Mouse (Mus musculus) limb, embryonic 12.5 days (tissue): ENCODE results near the gene Nedd4. TPM values are rescaled to one million over a fixed set of nuclear protein-coding genes. Genes with fewer than 3 reads are reported as not detected.
A peak's percentile ranks its signal among the peaks of the same experiment; 100 is the strongest.

Source experiments
- ATAC-seq: fragments of 200-750 bp; cut with Nextera tagmentation; 2 replicates; pipeline ENCODE4 v1.8.0; 2017; ENCODE audit warnings: low read depth, moderate TSS enrichment; ENCODE audit not compliant: insufficient number of reproducible peaks, insufficient read depth, low FRiP score, low TSS enrichment
- H3K27ac ChIP-seq: fragments of 300-500 bp; sonication (generic); 2 replicates; pipeline ENCODE4 v1.5.1; 2016; ENCODE audit warnings: mild to moderate bottlenecking, moderate library complexity
- H3K27me3 ChIP-seq: fragments of 300-500 bp; sonication (generic); 2 replicates; pipeline ENCODE4 v1.6.1; 2016; ENCODE audit warnings: mild to moderate bottlenecking, moderate library complexity
- H3K36me3 ChIP-seq: fragments of 300-500 bp; sonication (generic); 2 replicates; pipeline ENCODE4 v1.6.1; 2016; ENCODE audit warnings: mild to moderate bottlenecking, moderate library complexity
- H3K4me1 ChIP-seq: fragments of 300-500 bp; sonication (generic); replicated peaks from 2 replicates; pipeline ENCODE4 v1.6.1; 2016
- H3K4me2 ChIP-seq: fragments of 300-500 bp; sonication (generic); 2 replicates; pipeline ENCODE4 v1.6.1; 2016; ENCODE audit warnings: mild to moderate bottlenecking, moderate library complexity
- H3K4me3 ChIP-seq: fragments of 300-500 bp; sonication (generic); replicated peaks from 2 replicates; pipeline ENCODE4 v1.5.1; 2016; ENCODE audit warnings: mild to moderate bottlenecking
- H3K9ac ChIP-seq: fragments of 300-500 bp; sonication (generic); replicated peaks from 2 replicates; pipeline ENCODE4 v1.6.1; 2016; ENCODE audit warnings: mild to moderate bottlenecking, moderate library complexity
- H3K9me3 ChIP-seq: fragments of 300-500 bp; sonication (generic); 2 replicates; pipeline ENCODE4 v1.6.1; 2016; ENCODE audit warnings: mild to moderate bottlenecking, moderate library complexity
- WGBS: fragments of 180-500 bp; shearing (Covaris S2); methylation state at CpG from one replicate; pipeline ENCODE4 v1.1.7; 2016; 5-methylcytosine and 5-hydroxymethylcytosine counted together
- polyA plus RNA-seq: library from polyadenylated mRNA; unstranded; fragments of >200 nt; fragmentation: Nextera tagmentation; extraction: Ambion mirVana; gene quantifications from 2 replicates; pipeline ENCODE4 v1.2.1, GENCODE M21; 2016

Nedd4 gene
- polyA plus RNA-seq, 1 experiment from 2014 or later, result 815 TPM

- H3K36me3 ChIP-seq, result peaks cover 86% of the 10 kb centered on the region
- WGBS, result 62% methylated on average over 3 of the region's 3 CpGs
- no peak overlapping the region for H3K9ac ChIP-seq
- no peaks in the 10 kb centered on the region for H3K9me3 ChIP-seq
- H3K4me2 ChIP-seq, result no peak overlapping the region
- H3K4me1 ChIP-seq, result peaks cover 3% of the 10 kb centered on the region
- no peak overlapping the region for H3K27ac ChIP-seq
- H3K4me3 ChIP-seq, result no peak overlapping the region
- no peaks in the 10 kb centered on the region for H3K27me3 ChIP-seq
- ATAC-seq, result no peak
Observed at GRCm38 (mm10) chr9:72699702-72700101, 37.6 kb downstream of the Nedd4 start.

- no peak overlapping the region for H3K9ac ChIP-seq
- no peaks in the 10 kb centered on the region for H3K9me3 ChIP-seq
- H3K4me3 ChIP-seq, result no peak overlapping the region
- WGBS, result 63% methylated on average over 8 of the region's 8 CpGs
- H3K4me2 ChIP-seq, result no peak overlapping the region
- H3K36me3 ChIP-seq, result peaks cover 94% of the 10 kb centered on the region
- H3K27ac ChIP-seq, result no peak overlapping the region
- H3K4me1 ChIP-seq, result no peaks in the 10 kb centered on the region; the same call in none of the 2 replicates
- H3K27me3 ChIP-seq, result no peaks in the 10 kb centered on the region
- no peak for ATAC-seq
Observed at GRCm38 (mm10) chr9:72701441-72701840, 39.3 kb downstream of the Nedd4 start.

GRCm38 (mm10) chr9:72702075-72702474 lies 39.9 kb downstream of the Nedd4 start:
- ATAC-seq, result no peak
- Histone ChIP-seq H3K27me3 (no peaks in the 10 kb centered on the region), H3K9ac (no peak overlapping the region), H3K36me3 (peaks cover 94% of the 10 kb centered on the region), H3K27ac (no peak overlapping the region), H3K9me3 (no peaks in the 10 kb centered on the region), H3K4me1 (no peaks in the 10 kb centered on the region; the same call in 1 of the 2 replicates), H3K4me2 (no peak overlapping the region), H3K4me3 (no peak overlapping the region)
- 83% methylated on average over 2 of the region's 2 CpGs for WGBS

DNA sequence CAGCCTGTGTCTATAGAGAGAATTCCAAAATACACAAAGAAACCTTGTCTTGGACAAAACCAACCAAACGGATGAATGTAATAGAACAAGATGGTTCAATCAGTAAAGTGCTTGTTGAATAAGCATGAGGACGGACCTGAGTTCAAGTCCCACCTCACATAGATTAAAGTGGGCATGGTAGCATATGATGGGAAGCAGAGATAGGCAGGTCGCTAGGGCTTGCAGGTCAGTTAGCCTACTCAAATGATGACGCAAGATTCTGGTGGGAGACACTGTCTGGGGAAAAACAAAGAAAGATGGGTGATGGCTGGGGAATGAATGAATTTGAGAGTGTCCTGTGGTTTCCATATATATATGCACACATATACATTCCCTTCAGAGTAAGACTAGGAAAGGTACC lies 41.0 kb downstream of the Nedd4 start:
- no peaks in the 10 kb centered on the region for H3K9me3 ChIP-seq
- WGBS, result 96% methylated on average over 4 of the region's 4 CpGs
- H3K4me2 ChIP-seq, result no peak overlapping the region
- no peak overlapping the region for H3K9ac ChIP-seq
- H3K4me1 ChIP-seq, result no peaks in the 10 kb centered on the region
- no peak for ATAC-seq
- no peak overlapping the region for H3K27ac ChIP-seq
- H3K4me3 ChIP-seq, result no peak overlapping the region
- peaks cover 93% of the 10 kb centered on the region for H3K36me3 ChIP-seq
- H3K27me3 ChIP-seq, result no peaks in the 10 kb centered on the region

DNA sequence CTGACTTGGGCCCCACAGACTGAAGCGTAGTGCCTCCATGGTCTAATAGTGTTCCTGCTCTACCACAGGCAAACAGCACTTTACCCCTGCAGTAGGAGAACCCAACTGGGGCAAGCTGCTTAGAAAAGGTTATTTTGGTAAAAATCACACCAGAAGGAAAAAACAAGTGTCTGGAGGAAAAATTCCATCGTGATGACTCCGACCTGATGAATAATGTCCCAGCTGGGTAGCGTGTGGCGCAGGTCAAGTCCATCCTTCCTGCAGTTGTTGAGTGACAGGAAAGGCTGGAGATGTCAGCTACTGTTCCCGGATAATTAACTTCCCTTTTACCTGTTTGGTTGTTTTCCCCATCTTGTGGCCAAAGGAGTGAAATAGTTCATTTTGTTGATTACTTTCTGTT lies 41.6 kb downstream of the Nedd4 start:
- Histone ChIP-seq H3K4me1 (no peaks in the 10 kb centered on the region), H3K9ac (no peak overlapping the region), H3K27me3 (no peaks in the 10 kb centered on the region), H3K4me2 (no peak overlapping the region), H3K4me3 (no peak overlapping the region), H3K27ac (no peak overlapping the region), H3K36me3 (peaks cover 92% of the 10 kb centered on the region), H3K9me3 (no peaks in the 10 kb centered on the region)
- no peak for ATAC-seq
- 86% methylated on average over 6 of the region's 6 CpGs for WGBS

- peaks cover 92% of the 10 kb centered on the region for H3K36me3 ChIP-seq
- no peak for ATAC-seq
- no peak overlapping the region for H3K9ac ChIP-seq
- H3K4me1 ChIP-seq, result no peaks in the 10 kb centered on the region
- H3K9me3 ChIP-seq, result no peaks in the 10 kb centered on the region
- H3K27me3 ChIP-seq, result no peaks in the 10 kb centered on the region
- H3K4me2 ChIP-seq, result no peak overlapping the region
- H3K27ac ChIP-seq, result no peak overlapping the region
- WGBS, result 94% methylated on average over 2 of the region's 2 CpGs
- no peak overlapping the region for H3K4me3 ChIP-seq
Observed at GRCm38 (mm10) chr9:72705270-72705669, 43.1 kb downstream of the Nedd4 start.

DNA sequence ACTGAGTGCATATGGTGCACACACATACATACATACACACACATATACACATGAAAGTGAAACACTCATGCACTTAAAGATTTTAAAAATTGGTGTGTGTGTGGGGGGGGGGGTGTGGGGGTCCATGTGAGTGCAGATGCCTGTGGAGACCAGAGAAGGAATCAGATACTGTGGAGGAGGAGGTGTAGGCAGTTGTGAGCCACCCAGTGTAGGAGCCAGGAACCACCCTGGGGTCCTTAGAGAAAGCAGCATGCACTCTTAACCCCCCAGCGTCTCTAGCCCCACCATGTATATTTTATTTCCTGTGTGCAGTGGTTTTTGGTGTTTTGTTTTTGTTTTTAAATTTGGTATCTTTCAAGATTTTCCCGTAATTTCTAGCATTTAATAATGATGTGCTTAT lies 45.9 kb downstream of the Nedd4 start:
- Histone ChIP-seq H3K4me1 (no peaks in the 10 kb centered on the region), H3K9me3 (no peaks in the 10 kb centered on the region), H3K27ac (no peak overlapping the region), H3K4me2 (no peak overlapping the region), H3K4me3 (no peak overlapping the region), H3K36me3 (peaks cover 90% of the 10 kb centered on the region), H3K27me3 (no peaks in the 10 kb centered on the region), H3K9ac (no peak overlapping the region)
- 90% methylated on average over 2 of the region's 2 CpGs for WGBS
- no peak for ATAC-seq

GRCm38 (mm10) chr9:72708690-72709089 lies 46.5 kb downstream of the Nedd4 start:
- 88% methylated on average over 5 of the region's 5 CpGs for WGBS
- Histone ChIP-seq H3K9ac (no peak overlapping the region), H3K27ac (no peak overlapping the region), H3K4me1 (no peaks in the 10 kb centered on the region), H3K4me3 (no peak overlapping the region), H3K27me3 (no peaks in the 10 kb centered on the region), H3K36me3 (peaks cover 90% of the 10 kb centered on the region), H3K9me3 (no peaks in the 10 kb centered on the region), H3K4me2 (no peak overlapping the region)
- ATAC-seq, result no peak

DNA sequence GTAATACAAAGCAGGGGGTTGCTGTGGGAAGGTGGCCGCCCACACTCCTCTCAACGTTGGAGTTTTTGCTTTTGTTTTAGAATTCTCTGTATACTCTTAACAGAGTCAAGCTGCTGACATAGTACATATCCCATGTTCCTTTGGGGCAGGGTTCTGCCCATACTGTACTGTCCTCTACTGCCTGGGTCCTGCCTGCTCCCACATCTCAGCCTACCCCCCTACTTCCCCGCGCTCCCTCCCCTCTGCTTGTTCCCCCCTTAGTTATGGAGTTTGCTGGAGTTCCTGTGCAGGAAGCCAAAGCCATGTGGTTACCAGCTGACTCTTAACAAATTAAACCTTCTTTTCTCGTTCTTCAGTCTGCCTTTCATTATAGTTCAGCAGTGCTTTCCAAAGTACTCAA lies 47.9 kb downstream of the Nedd4 start:
- ATAC-seq, result no peak
- no peak overlapping the region for H3K9ac ChIP-seq
- no peaks in the 10 kb centered on the region for H3K27me3 ChIP-seq
- no peak overlapping the region for H3K4me3 ChIP-seq
- H3K36me3 ChIP-seq, result peaks cover 90% of the 10 kb centered on the region
- no peaks in the 10 kb centered on the region for H3K9me3 ChIP-seq
- no peak overlapping the region for H3K4me2 ChIP-seq
- no peaks in the 10 kb centered on the region for H3K4me1 ChIP-seq
- WGBS, result 65% methylated on average over 5 of the region's 5 CpGs
- H3K27ac ChIP-seq, result peak overlapping the region; percentile 50; the same call in 1 of the 2 replicates

- H3K4me1 ChIP-seq, result no peaks in the 10 kb centered on the region
- no peak overlapping the region for H3K27ac ChIP-seq
- H3K9ac ChIP-seq, result no peak overlapping the region
- ATAC-seq, result no peak
- H3K36me3 ChIP-seq, result peaks cover 94% of the 10 kb centered on the region
- no peaks in the 10 kb centered on the region for H3K27me3 ChIP-seq
- H3K4me3 ChIP-seq, result no peak overlapping the region
- no peak overlapping the region for H3K4me2 ChIP-seq
- 90% methylated on average over 4 of the region's 4 CpGs for WGBS
- H3K9me3 ChIP-seq, result no peaks in the 10 kb centered on the region
Observed at GRCm38 (mm10) chr9:72714945-72715344, 52.8 kb downstream of the Nedd4 start.

DNA sequence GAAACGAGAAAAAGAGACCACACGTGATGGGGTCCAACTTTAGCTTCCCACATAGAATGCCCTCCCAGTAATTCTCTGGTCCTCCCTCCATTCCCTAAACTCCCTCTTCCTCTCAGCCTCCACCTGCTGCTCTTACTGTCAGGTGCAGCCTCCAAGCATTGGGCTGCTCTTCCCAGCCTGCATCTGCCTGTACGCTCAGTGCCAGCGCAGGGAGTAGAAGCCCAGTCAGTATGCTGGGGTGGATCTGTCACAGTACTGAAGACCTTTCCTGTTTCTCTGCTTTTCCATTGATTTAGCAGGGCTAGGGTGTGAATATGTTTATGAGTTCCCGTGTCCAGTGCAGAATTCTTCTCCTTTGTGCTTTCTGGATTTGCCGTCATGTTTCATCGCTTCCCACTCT lies 54.1 kb downstream of the Nedd4 start:
- no peaks in the 10 kb centered on the region for H3K27me3 ChIP-seq
- no peak overlapping the region for H3K27ac ChIP-seq
- H3K4me2 ChIP-seq, result no peak overlapping the region
- no peak overlapping the region for H3K4me3 ChIP-seq
- peaks cover 95% of the 10 kb centered on the region for H3K36me3 ChIP-seq
- WGBS, result 93% methylated on average over 7 of the region's 7 CpGs
- no peaks in the 10 kb centered on the region for H3K4me1 ChIP-seq
- no peak overlapping the region for H3K9ac ChIP-seq
- no peaks in the 10 kb centered on the region for H3K9me3 ChIP-seq
- no peak for ATAC-seq

GRCm38 (mm10) chr9:72719143-72719542 lies 57.0 kb downstream of the Nedd4 start:
- Histone ChIP-seq H3K4me3 (no peak overlapping the region), H3K36me3 (peaks cover 97% of the 10 kb centered on the region), H3K9me3 (no peaks in the 10 kb centered on the region), H3K27me3 (no peaks in the 10 kb centered on the region), H3K9ac (no peak overlapping the region), H3K4me1 (no peaks in the 10 kb centered on the region), H3K27ac (no peak overlapping the region), H3K4me2 (no peak overlapping the region)
- 94% methylated on average over 4 of the region's 4 CpGs for WGBS
- no peak for ATAC-seq
